Mouse (Mus musculus): ENCODE results near the gene Rbfox3.

Gene Rbfox3

DNA sequence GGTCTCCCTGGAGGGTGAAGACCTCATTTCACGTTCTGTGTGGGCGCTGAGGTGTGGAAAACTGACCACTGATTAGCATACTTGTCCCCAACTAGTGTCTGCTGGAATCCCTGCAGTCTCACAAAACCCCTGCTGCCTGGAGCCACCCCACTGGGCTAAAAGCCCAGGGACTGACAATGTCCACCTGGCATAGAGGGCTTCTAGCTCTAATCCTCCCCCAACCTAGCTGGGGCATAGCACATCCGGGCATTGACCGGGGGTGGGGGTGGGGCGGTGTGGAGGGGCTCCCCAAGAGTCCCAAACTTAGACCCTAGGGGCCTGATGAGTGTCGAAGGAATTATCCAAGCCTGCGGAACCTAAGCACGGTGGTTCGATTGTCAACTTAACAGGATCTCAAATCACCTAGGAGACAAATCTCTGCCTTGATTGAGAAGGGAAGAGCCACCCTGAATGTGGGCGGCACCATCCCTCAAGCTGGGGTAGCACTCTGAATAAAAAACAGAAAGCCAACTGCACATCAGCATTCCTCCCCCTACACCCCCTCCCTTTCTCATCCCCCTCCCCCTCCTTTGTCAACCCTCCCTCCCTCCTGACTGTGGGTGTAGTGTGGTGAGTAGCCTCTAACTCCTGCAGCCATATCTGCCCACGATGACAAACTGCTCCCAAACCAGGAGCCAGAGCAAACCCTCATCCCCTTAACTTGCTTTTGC is 29.5 kb downstream of the Rbfox3 start:
- DNase-seq (ENCODE audit: low spot score in 2 of 2) = no peak

- no peak for DNase-seq (ENCODE audit: low spot score in 2 of 2)
These were observed 31.8 kb downstream of the Rbfox3 start for GRCm38 (mm10) chr11:118879466-118880150.

GRCm38 (mm10) chr11:118878605-118879245 is 32.7 kb downstream of the Rbfox3 start:
- DNase-seq (ENCODE audit: low spot score in 2 of 2) = no peak

DNA sequence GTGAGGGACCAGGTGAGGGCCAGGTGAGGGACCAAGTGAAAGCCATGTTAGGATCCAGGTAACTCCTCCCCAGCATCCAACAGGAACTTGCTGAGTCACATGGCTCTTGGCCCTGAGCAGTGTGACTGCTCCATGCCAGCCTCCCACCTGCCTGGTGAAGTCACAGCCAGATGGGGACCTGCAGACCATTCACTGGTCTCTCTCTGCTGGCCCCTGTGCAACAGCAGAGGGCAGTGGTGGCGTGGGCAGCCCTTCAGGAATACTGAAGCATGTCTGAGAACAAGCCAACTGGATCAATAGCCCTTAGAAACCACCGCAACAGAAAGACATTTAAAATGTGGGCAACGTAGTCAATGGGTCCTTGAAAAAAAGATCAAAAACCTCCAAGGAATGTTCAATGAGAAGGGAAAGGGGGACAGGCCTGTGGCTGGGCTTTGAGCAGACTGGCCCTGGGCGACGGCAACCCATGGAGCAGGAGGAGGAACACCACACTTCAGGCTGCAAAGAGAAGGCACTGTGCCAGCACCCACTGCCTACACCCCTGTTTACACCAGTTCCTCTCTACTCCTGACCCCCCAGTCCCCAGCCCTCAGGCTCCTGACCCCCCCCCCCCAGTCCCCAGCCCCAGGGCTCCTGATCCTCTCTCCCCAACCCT is 36.0 kb downstream of the Rbfox3 start:
- DNase-seq (ENCODE audit: low spot score in 2 of 2) = no peak

DNA sequence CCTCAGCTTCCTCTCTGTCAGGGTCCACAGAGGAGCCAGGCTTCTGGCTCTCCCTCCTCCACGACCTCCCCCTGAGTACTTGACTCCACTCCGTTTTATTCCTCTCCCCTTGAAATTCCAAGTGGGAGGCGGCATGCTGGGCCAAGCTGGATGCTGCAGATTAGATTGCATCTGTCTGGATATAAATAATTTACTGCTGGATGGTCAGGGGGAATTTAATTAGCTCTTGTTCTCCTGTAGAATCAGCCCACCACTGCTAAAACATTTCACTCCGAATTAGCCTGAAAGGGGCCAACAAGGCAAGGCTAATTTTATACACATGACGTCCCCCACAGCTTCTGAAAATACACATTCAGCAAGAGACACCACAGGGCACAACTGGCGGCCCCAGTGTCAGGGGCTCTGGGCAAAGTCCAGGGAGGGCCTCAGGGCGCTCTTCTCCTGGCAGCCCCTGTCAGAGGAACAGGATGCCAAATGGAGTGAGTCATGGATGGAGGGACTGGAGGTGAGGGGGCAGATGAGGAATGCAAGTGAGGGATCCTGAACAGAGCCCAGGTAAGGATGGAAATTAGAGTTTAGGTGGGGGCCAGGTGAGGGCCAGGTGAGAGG is 36.8 kb downstream of the Rbfox3 start:
- DNase-seq (ENCODE audit: low spot score in 2 of 2) = no peak

GRCm38 (mm10) chr11:118874022-118874421 is 37.4 kb downstream of the Rbfox3 start:
- no peak for DNase-seq (ENCODE audit: low spot score in 2 of 2)

GRCm38 (mm10) chr11:118871527-118871926 is 39.9 kb downstream of the Rbfox3 start:
- DNase-seq (ENCODE audit: low spot score in 2 of 2) = no peak

GRCm38 (mm10) chr11:118863360-118863759 is 48.0 kb downstream of the Rbfox3 start:
- no peak for DNase-seq (ENCODE audit: low spot score in 2 of 2)

GRCm38 (mm10) chr11:118861801-118862431 is 49.5 kb downstream of the Rbfox3 start:
- DNase-seq (ENCODE audit: low spot score in 2 of 2) = no peak

GRCm38 (mm10) chr11:118861246-118861645 is 50.2 kb downstream of the Rbfox3 start:
- DNase-seq (ENCODE audit: low spot score in 2 of 2) = no peak

DNA sequence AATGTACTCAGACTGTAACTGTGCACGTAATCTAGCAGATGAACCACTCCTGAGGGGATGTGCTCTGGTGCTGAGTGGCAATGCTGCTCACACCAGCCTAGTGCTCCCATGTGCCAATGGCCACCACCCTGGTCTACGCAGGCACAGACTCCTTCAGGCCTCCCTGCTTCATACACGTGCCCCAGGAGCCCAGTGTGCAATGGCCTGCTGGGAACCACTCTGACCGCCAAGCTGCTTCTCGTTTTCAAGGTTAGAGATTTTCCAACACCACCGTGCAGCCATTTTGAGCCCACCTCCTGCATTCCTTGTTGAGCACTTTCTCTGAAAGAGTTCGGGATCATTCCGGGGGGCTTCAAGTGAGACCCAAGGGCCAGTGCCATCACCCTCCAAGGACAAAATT is 50.6 kb downstream of the Rbfox3 start:
- DNase-seq (ENCODE audit: low spot score in 2 of 2) = no peak

DNA sequence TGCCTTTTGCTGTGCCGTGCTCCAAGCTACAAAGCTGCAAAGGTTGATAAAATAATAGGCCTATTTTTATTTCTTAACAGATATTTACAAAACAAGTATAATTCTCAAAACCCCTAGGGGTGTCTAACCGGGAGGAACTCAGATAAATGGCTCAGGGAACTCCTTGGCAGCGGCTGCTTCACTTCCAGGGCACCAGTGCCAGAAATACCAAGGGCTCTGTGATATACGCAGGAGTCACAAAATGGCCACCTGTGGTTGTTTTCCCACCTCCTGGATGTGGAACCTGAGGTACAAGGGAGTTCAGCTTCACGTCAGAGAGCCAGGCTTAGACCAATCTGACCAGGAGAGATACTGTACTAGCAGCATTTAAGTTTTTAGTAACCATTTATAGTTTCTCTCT is 51.6 kb downstream of the Rbfox3 start:
- DNase-seq (ENCODE audit: low spot score in 2 of 2) = no peak

GRCm38 (mm10) chr11:118858305-118858704 is 53.1 kb downstream of the Rbfox3 start:
- DNase-seq (ENCODE audit: low spot score in 2 of 2) = no peak

DNA sequence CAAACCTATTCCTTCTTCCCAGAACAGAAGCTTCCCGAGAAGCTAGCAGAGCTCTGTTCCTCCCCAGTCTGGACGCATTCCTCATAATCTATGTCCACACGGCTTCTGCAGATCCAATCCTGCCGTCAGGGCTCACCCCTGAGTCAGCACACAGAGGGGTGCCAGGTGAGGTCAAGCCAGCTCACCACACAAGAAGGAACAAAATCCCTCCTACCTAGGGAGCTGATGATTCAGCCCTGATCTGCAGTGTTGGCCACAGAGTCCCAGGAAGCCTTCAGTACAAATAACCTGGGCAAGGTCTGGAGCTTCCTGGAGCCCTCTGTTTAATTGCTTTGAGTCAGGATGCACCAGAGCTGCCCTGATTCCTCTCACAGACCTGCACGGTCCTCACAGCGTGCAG is 60.0 kb downstream of the Rbfox3 start:
- no peak for DNase-seq (ENCODE audit: low spot score in 2 of 2)

GRCm38 (mm10) chr11:118847986-118848385 is 63.4 kb downstream of the Rbfox3 start:
- DNase-seq (ENCODE audit: low spot score in 2 of 2) = no peak

DNA sequence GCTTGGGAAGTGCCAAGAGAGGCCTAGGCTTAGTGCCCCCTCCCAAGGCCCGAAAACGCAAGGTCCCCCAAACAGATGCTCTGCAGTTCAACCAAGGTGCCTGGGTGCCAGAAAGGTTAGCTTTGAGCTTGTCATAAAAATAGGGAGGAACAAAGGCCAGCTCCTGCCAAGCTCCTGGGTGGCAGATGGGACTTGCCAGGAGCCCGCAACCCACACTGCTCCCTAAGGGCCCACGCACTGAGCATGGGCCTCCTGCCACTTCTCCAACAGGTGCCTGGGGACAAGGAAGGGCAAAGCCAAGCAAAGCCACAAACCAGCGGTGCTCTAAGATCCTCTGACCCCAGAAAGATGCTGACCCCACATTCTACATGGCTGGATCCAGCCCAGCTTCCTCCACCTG is 70.4 kb downstream of the Rbfox3 start:
- DNase-seq (ENCODE audit: low spot score in 2 of 2) = no peak

DNA sequence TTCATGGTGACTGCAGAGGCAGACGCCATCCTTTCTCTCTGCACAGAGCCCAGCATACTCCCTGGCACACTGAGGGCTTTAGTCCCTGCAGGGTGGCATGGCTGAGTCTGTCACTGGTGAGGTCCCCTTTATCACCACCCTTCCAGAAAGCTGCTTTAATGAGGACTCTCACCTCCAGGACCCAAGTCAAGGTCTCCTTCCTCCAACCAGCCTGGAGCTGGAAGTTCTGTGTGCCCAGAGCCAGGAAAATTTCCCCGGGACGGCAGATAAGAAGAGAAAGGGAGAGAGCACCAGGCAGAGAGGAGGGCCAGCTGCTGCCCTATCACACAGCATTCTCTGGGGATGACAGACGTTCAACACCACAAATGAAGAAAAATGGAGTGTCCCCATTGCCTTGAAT is 73.2 kb downstream of the Rbfox3 start:
- DNase-seq (ENCODE audit: low spot score in 2 of 2) = no peak

DNA sequence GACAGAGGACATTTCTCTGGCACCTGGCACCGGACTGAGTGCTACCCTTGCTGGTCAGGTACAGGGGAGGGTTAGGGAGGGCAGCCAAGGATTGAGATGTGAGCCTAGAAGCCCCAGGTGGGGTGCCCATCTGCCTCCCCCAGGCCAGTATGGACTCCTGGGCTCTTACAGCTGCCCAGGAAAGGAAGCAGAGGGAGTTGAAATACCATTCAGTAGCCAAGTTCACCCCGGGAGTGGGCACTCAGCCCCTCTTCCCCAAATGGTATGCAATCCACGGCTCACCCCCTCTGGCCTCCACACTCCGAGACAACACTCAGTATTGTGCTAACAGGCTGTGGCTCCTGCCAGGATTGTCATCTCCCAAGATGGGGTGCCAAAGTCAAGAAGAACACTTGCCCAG is 74.5 kb downstream of the Rbfox3 start:
- no peak for DNase-seq (ENCODE audit: low spot score in 2 of 2)

- DNase-seq (ENCODE audit: low spot score in 2 of 2) = no peak
These were observed 78.5 kb downstream of the Rbfox3 start for GRCm38 (mm10) chr11:118832793-118833481.

DNA sequence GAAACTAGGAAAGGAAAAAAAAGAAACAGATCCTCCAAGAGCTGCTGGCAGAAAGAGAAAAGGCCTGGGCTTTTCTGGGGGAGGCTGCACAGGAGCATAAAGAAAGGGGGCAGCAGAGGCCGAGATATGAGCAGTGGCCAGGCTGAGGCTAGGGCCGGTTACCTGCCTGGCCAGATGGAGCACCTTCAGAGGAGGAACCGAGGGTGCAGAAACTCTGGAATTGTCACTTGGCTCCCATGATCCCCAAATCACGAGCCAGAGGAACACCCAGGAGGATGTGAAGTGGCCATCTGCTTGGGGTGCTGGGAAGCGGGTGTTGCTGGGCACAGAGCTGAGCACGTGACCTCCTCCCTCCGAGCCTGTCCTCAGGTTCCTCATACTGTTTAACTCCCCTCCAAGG is 79.7 kb downstream of the Rbfox3 start:
- no peak for DNase-seq (ENCODE audit: low spot score in 2 of 2)
